Mouse (Mus musculus) embryo, embryonic 11 days (tissue): Measurements from ENCODE around the gene Olfr49.
A peak's percentile ranks its signal among the peaks of the same experiment; 100 is the strongest.

Experiments used
- DNase-seq: peaks from one replicate; pipeline ENCODE4 v3.0.0-alpha.2; 2015

Gene Olfr49

GRCm38 (mm10) chr14:54284839-54285238 lies at the start of gene Olfr49:
Olfr49 (minus strand) TSS chr14:54284939.
- no peak for DNase-seq

- no peak for DNase-seq
Observed at GRCm38 (mm10) chr14:54333452-54334189, 48.9 kb upstream of the Olfr49 start.

DNA sequence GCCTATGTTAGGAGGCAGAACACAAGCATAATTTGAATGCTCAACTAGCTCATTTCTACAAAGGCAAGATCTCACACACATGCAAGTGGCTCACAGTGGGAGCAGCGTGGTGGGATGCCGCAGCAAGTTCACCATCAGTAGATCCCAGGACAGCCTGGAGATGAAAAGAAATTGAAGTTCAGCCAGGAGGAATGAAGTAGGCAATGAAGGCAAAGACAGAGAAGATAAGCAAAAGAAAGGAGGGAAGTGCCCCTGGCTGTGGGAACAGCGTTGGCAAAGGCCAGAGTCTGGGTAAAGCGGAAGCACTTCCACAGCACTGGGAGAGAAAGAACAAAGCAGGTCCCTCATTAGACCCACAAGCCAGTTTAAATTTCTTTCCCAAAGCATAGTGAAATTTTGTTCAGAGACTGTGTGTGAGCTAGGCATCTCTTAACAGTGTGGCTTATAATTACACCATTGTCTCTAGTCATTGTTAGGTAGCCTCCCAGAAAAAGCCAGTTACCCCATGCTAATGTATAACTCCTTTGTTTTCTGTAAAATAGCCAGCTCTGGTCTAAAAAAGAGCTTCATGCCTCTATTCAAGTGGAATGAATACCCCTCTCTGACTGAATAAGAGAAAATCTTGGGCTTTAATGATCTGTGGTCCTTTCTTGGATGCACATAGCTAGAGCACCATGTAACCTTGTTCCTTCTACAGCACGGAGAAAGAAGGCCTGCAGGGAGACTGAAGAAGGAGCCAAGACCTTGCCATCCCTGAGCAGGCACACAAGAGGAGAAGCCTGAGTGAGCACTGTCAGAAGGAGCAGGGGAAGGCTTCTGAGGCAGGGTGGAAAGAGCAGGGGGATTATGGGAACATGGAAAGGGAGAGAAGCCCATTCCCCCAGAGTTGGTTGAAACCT lies 47.7 kb upstream of the Olfr49 start:
- DNase-seq, result peak; percentile 12

- no peak for DNase-seq
Observed at GRCm38 (mm10) chr14:54331178-54331577, 46.4 kb upstream of the Olfr49 start.

GRCm38 (mm10) chr14:54329201-54329600 lies 44.5 kb upstream of the Olfr49 start:
- peak; percentile 13 for DNase-seq

DNA sequence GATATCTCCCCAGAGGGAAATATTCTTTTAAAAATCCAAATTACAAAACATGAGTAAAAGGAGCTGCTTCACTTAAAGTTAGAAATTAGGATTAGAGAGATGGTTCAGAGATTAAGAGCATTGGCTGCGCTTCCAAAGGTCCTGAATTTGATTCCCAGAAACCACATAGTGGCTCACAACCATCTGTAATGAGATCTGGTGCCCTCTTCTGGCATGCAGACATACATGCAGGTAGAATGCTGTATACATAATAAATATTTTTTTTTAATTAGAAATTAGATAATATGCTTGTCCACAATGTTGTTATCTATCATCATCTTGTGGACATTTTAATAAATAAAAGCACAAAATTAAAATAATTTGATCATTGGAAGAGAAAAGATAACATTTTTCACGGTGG lies 43.8 kb upstream of the Olfr49 start:
- DNase-seq, result no peak

DNA sequence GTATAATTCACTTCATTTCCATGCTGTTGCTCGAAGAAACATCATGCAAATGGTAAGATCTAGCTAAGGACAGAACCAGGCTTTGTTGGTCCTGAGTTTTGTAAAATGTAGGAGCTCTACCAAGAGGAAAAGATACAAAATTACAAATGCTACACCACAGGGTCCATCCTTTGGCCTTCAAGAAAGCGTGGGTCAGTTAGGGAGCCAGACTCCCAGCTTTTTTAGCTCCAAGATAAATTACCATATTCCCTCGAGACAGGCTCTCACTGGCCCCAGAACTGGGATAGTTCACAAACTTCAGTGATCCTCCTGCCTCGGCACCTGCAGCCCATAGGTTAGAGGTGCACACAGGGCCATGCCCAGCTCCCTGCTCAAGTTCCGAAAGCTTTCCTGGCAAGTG lies 39.7 kb upstream of the Olfr49 start:
- DNase-seq, result no peak

- DNase-seq, result no peak
Observed at GRCm38 (mm10) chr14:54321556-54322376, 37.0 kb upstream of the Olfr49 start.

DNA sequence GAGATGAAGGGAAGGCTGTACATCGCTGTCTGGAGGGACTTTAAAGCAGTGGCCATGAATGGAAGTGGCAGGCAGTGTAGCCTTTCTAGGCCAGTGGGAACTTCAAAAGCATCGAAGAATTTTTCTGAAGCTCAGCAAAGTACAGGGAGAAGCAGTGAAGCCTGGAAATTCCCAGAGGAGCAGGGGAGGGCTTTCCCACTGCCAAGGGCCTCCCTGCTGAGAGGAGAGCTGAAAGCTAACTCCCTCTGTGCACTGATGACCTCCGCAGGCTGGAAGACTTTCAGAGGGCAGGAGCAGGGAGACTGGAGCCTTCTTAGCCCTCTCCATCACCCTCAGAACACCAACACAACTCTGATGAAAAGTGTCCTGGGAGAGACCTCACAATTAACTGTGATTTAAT lies 27.0 kb upstream of the Olfr49 start:
- no peak for DNase-seq

DNA sequence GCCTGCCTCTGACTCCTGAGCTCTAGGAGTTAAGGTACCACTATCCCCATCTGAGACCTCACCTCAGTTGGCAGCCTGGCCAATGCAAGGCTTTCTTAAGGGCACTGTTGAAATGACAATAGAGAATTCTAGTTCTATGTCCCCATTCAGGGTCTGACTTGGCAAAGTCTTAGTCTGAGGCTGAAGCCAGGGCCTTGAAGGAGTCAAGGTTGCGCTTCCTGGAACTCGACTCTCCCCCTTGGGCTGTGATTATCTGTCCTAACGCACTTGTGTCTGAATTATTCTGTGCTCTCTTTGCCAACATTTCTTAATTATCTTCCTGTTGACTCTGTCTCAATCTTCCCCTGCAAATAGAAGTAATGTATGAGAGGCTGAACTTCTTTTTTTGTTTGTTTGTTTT lies 15.9 kb upstream of the Olfr49 start:
- DNase-seq, result no peak

DNA sequence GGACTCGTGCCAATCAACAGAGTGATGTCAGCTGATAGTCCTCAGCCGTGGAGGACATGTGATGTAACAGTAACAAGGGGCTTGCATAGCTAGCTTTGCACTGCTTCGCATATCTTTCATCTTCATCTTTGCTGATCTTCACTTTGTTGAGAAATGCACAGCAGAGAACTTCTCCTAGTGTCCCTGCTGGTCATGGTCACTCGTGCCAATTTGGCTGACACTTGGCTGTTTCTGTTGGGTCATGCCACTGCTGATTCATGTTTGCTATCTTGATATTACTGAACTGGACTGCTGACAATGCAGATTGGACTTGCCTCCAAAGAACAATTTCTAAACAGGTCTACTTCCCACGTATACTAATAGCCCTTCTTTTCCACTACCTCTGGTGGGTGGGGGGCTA lies 15.4 kb upstream of the Olfr49 start:
- DNase-seq, result no peak

DNA sequence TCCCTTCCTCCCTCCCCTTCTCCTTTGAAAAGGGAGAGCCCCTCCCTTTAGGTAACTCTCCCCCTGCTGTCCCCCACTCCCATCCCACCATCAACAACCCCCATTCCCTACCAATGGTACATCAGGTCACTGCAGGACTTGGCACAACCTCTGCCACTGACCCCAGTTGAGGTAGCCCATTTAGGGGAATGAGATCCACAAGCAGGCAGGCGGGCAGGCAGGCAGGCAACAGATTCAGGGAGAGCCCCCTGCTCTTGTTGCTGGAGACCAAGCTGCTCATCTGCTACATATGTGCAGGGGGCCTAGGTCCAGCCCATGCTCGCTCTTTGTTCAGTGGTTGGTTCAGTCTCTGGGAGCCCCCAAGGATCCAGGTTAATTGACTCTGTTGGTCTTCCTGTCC lies 8.3 kb downstream of the Olfr49 start:
- DNase-seq, result no peak

GRCm38 (mm10) chr14:54272696-54273095 lies 12.0 kb downstream of the Olfr49 start:
- DNase-seq, result no peak

DNA sequence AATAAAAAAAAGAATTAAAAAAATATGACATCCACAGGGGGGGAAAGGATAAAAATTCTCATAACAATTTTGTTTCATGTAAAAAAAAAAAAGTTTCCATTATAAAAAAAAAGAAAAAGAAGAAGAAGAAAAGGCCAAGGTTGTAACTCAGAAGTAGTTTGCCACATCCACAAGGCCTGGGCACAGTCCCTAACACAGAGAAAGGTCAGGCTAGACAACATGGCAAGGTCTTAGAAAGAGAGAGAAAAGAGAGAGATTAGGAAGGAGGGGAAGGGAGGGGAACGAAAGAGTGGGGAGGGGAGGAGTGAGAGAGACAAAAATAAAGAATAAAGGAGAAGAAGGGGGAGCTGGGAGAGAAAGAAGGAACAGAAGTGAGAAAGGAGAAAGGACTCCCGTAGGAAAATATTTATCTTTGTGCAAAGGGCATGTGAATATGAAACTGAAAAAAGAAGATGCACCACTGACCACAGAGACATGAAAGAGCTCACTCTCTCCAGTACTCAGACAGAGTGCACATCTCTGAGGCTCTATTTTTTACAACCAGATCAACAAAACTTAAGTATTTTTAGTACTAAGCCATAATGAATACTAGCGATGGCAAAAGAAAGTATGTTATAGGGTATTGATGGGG lies 12.6 kb downstream of the Olfr49 start:
- DNase-seq, result no peak

GRCm38 (mm10) chr14:54270413-54270812 lies 14.3 kb downstream of the Olfr49 start:
- no peak for DNase-seq

GRCm38 (mm10) chr14:54269566-54269965 lies 15.2 kb downstream of the Olfr49 start:
- DNase-seq, result no peak

DNA sequence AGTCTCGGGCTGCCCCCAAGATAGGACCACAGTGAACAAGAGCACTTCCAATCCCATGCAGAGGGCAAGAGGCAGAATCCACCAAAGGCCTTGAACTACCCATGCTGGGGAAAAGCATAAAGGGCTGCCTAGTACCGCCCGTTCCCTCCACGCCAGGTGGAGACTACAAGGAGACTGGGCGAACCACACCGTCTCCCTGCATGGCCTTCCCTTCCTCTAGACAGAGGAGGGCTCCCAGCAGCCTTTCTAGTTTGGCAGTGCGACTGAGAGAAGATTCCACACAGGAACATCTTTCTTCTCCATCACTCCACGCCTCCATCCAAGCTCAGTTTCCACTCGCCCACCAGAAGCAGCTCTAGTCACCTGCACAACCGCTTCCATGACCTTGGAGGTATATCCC lies 16.8 kb downstream of the Olfr49 start:
- DNase-seq, result no peak

- DNase-seq, result no peak
Observed at GRCm38 (mm10) chr14:54265951-54266350, 18.8 kb downstream of the Olfr49 start.

GRCm38 (mm10) chr14:54265093-54265492 lies 19.6 kb downstream of the Olfr49 start:
- no peak for DNase-seq

GRCm38 (mm10) chr14:54264231-54264630 lies 20.5 kb downstream of the Olfr49 start:
- no peak for DNase-seq

DNA sequence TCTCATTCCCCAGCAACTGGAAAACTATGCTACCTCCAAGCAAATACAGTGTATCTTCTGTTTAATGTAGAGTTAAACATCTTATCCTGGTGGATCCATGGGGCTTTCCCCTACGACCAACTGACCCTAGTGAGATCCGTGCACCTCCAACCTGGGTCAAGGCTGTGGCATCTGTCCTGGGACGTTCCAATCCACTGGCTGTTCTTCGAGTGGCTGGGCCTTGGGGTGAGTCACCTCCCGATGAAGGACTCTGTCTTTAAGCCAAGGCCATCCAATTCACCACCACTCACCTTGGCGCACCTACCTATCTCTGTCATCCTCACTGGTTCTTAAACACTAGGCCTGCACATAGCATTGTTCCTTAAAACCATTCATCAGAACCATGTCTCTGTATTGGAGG lies 21.6 kb downstream of the Olfr49 start:
- no peak for DNase-seq

- DNase-seq, result no peak
Observed at GRCm38 (mm10) chr14:54262622-54263021, 22.1 kb downstream of the Olfr49 start.

DNA sequence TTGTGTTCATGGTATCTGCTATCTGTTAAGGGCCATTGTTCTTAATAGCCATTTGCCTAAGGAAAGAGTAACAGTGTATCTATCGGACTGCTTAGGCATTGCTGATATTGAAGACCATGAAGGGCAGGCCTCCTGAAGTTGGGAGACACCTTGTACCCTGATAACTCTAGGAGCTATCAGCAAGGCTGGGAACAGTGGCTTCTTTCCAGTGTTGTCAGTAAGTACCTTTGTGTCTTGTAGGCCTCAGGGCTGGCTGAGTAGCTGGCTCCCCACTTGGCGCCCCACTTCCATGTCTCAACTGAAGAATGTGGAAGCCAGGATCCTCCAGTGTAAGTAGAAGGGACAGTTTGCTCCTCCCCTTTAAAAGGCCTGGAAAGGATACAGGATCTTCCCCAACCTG lies 23.4 kb downstream of the Olfr49 start:
- no peak for DNase-seq
